Mouse (Mus musculus): Measurements from ENCODE around the gene Sirt4.

- TF ChIP-seq CTCF (IDR thresholded peaks at IDR 0.05; ENCODE audit: control insufficient read depth, insufficient read depth, low read length): no peak
- TF ChIP-seq POLR2A (IDR thresholded peaks at IDR 0.05; ENCODE audit: borderline replicate concordance, control insufficient read depth, low read depth, low read length): no peak
Measured at GRCm38 (mm10) chr5:115485489-115486205, 1.1 kb upstream of the Sirt4 start.
